16 mouse cellular contexts compared by ENCODE assay signal in genomic region chr3:34751551-34751950, GRCm38 (mm10).
DNase-seq lines count a peak whose midpoint lies in the region; TF ChIP-seq lines count a peak whose summit lies in the region.
"Had no signal": no experiment of that assay in that cellular context is flagged by ENCODE, and none has a peak within 500 bp of the region (broad histone marks: within the 10 kb centered on the region; RNA-seq: fewer than 3 reads in every experiment).

No protein-coding gene starts in this region.

- TF ChIP-seq POLR2A in lung, adult 2 months (IDR thresholded peaks at IDR 0.05; ENCODE audit: borderline replicate concordance, extremely low read depth, low read depth, low read length), result no peak

- no peak for TF ChIP-seq CTCF in lung, adult 2 months (IDR thresholded peaks at IDR 0.05; ENCODE audit: insufficient read depth, low read length)

- H3K4me1 ChIP-seq in lung, adult 2 months (ENCODE audit: control insufficient read depth, insufficient read depth, low read length), result no peaks in the 10 kb centered on the region
- H3K4me1 ChIP-seq: embryonic facial prominence, embryonic 15.5 days; heart, embryonic 15.5 days; hindbrain, embryonic 12.5 days had no signal

- intact Hi-C loops in left cerebral cortex, postnatal 4 days (cut with DNase I), result no loop called here
- intact Hi-C loops in left cerebral cortex, postnatal 36 days (cut with DNase I), result no loop called here

- H3K4me3 ChIP-seq in lung, adult 2 months (replicated peaks; ENCODE audit: extremely low read depth, low read depth, low read length), result no peak overlapping the region
- H3K4me3 ChIP-seq: embryonic facial prominence, embryonic 15.5 days; heart, embryonic 15.5 days; hindbrain, embryonic 12.5 days; myocyte had no signal

- DNase-seq in cerebellum, postnatal 10 days, result peak; percentile 10 to 13
- DNase-seq in cerebellum, adult 9-10 months, result no peak
- peak; percentile 19 for DNase-seq in left cerebral cortex, postnatal 4 days
- DNase-seq in left cerebral cortex, postnatal 36 days (ENCODE audit: low spot score in 2 of 2), result no peak
- peak; percentile 21 for DNase-seq in 3134 (ENCODE audit: extremely low read depth, insufficient read length, low spot score)
- DNase-seq in lung, adult 2 months, result peak; percentile 12
- DNase-seq in urinary bladder, adult 2 months (ENCODE audit: low spot score), result no peak
- DNase-seq in T-cell, adult 2 months (ENCODE audit: low spot score), result no peak
- DNase-seq: adrenal gland, postnatal 14 days; kidney, adult 8-10 months; spleen, adult 18-20 months; thymus, postnatal 4 days had no signal

- WGBS in lung, adult 2 months, result 50% methylated on average over 5 of the region's 5 CpGs

Comparison
In these comparisons a context has a peak if more than half of its experiments do, and no peak if none do; other contexts are left out.
1. DNase-seq: peak in cerebellum, postnatal 10 days (2 of 2), left cerebral cortex, postnatal 4 days (single experiment), 3134 (single experiment) and lung, adult 2 months (single experiment); none in cerebellum, adult 9-10 months (single experiment), left cerebral cortex, postnatal 36 days (0 of 2), urinary bladder, adult 2 months (single experiment) and T-cell, adult 2 months (single experiment).